Mouse (Mus musculus): Measurements from ENCODE around the gene Gm8251.
A peak's percentile ranks its signal among the peaks of the same experiment; 100 is the strongest.

DNA sequence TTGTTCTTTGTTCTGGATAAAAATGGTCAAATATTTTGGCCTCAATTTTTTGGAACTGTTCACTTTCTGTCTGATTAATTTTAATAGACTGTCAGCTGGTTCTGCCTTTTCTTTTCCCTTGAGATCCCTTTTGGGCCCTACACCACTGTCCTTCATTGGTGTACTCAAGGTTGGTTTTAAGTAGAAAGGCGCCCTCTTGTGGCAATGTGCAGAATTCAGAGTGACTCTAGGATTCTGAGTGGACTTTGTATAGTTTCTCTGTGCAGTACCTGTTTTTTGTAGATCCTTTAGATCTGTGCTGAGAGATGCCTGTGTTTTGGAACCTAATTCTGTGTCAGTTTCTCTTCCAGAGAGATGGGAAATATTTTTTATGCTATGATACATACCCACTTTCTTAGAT is 2.9 kb upstream of the Gm8251 start:
- TF ChIP-seq CTCF (IDR thresholded peaks at IDR 0.05; ENCODE audit: low read depth) (peak; percentile 70), EP300 (IDR thresholded peaks at IDR 0.05; ENCODE audit: low read depth) (no peak)
